Mouse (Mus musculus): ENCODE measurements at regions not wholly inside any gene's neighbourhood (a gene's known extent, or its start where the extent isn't known, plus 50 kb on each side); places are given as distances from the start of the nearest gene placed in this dataset.

DNA sequence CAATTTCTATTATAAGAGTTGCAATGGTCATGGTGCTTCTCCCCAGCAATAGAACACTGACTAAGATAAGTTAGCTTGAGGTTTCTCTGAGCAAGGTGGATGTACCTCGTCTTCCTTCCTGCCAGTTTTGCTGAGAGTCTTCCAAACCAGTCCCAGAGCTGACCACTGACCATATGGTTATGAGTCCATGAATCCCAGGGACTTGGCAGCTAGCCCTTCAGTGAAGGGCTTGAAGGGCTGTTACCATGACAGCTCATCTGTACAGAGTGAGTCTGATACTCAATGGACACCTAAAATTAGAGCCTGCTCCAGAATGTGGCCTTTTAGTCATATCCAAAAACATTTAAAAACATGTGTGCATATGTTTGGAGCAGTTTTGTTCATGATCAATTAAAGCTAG is 297.5 kb upstream of the Thsd7b start:
- no peak for DNase-seq (ENCODE audit: low read depth, low spot score)

DNA sequence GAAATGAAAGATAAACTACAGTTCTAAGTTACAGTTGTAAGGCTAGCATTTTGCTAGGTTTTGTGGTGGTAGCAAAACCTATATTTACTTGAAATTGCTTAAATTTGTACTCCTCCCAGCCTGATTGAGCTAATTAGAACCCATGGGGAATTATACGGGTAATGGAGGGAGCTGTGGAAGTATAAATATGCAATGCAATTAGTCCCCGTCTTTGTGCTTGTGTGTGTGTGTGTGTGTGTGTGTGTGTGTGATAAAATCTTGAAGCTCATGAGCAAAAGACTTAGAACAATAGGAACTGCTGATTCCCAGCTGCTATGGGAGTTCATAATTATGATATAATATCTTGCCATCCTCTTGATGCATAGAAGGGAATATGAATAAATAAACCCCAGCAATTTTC is 321.7 kb upstream of the Thsd7b start:
- DNase-seq (ENCODE audit: low read depth, low spot score) = no peak

DNA sequence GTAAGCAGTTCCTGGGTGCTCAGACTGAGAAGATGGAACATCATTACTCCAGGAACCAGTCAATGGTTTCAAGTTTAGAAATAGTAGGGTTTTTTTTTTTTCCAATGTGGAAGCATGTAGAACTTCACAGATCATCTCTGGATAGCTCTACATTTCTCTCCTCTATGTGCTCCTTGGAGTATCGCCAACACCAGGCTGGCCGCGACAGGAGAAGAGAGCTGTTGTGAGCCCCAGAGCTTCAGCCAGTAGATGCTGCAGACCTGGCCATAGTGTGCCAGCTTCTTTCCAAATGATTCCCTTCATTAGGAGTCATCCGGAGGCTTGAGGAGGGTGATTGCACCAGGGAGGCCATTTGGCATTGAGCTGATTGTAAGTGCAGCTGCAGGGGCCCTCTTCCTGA is 322.6 kb upstream of the Thsd7b start:
- DNase-seq (ENCODE audit: low read depth, low spot score) = no peak

DNA sequence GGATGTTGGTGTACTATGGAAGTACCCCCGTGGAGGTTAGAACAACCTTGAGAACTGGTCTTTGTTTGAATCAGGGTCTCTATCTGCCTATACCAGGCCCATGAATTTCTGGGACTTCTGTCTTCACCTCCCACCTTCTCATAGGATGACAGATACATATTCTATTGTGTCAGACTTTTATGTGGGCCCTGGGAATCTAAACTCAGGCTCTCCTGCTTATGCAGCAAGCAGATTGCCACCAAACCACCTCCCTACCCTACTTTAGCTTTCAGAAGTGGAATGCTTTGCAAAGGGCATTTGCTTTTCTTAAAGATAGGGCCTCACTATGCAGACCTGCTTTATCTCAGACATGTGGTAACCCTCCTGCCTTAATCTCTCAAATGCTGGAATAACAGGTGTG is 322.7 kb upstream of the Cxcr4 start:
- no peak for DNase-seq (ENCODE audit: low read depth, low spot score)

DNA sequence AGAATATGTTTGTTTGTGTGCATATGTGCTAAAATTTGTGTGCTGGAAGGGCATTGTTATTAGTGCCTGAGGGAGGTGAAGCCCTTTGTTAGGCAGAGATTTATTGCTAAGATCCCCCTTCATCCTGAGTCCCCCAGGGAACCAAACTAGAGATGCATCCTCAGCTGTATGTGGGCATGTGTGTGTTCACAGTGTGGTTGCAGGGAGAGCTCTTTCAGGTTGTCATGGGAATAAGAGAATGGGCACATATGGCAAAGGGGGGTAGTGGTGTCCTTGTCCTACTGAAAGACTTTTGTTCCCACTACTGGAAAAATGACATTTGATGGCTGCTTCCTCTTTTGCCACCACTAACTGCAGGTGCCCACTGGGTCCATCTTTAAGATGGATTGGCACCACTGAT is 320.4 kb upstream of the Cxcr4 start:
- no peak for DNase-seq (ENCODE audit: low read depth, low spot score)

DNA sequence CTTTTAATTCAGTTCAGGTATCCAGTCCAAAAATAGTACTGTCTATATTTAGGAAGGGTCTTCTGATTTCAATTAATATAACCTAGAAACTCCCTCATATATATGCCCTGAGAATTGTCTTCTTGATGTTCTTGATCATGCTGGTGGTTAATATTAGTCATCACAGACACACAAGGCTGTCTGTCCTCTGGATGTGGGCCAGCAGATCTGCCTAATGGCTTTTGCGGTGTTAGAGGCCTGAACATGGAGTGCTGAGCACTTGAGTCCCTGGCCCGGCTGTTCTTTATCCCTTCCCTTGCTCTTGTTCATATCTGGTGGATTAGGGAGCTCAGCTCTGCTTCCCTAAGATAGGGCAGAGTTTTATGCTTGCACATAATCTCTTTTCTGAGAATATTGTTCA is 315.5 kb upstream of the Cxcr4 start:
- no peak for DNase-seq (ENCODE audit: low read depth, low spot score)

DNA sequence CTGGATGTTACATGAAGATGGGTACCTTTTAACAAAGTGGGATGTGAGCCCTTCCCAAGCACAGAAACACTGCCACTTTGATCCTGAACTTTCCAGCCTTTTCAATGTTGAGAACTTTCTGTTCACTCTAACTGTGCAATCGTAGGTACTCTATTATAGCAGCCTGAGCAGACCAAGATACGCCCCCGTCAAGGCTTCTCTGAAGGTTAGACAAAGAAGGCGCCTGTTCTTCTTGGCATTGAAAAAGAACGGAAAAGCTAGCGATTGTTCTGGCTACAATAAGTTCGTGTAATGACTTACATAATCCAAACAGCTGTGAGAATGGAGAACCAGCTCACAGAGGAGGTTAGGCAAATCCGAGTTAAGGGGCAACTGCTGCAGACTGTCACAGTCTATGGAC is 305.9 kb upstream of the Cxcr4 start:
- DNase-seq (ENCODE audit: low read depth, low spot score) = no peak

DNA sequence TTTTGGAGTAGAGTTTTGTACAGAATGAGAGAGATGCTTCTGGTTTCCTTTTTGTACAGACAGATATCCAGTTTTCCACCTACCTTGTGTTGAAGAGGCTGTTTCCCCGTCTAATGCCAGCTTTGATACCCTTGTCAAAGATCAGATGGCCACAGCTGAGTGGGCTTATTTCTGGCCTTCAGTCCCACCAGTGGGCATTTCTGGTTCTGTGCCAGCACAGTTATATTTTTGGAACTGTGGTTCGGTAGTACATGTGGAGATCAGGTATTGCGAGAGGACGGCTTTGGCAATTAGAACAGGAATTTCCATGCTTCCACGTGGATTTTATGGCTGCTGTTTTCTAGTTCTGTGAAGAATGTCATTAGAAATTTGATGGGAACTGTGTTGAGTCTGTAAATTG is 302.5 kb upstream of the Cxcr4 start:
- DNase-seq (ENCODE audit: low read depth, low spot score) = no peak

DNA sequence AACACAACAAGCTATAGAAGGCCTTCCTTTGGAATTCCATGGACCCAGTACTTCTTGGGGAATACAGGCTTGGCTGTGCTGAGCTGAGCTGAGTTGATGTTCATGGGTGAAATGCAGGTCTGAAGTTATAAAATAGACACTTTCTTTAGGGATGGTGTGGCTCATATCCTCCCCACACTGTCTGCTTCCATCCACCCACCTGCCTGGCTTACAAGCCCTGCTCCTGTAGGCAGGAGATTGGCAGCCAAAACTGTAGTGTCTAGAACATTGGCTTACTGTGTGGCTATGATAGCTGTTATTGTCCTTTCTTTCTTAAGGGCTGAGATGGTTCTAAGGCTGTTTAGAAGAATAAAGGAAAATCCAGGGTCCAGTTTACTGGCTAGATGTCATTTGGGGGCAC is 286.2 kb upstream of the Cxcr4 start:
- DNase-seq (ENCODE audit: low read depth, low spot score) = no peak

DNA sequence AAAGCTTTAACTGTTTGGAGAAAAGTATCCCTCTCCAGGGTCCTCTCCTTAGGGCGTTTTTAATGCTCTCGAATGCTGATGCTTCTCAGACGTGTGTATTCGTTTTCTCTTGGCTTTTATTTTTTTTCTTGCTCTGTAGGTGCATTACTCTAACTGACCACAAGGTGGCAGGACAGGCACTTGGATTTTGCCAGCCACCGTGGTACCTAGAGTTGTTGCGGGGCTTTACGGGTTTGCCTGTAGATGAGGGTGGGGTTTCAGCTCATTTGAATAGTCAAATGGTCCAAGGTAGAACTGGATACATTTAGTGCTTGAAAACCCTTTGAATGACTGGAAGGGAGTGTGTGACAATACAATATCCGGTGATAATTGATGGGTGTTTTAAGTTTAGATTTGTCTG is 283.2 kb upstream of the Cxcr4 start:
- DNase-seq (ENCODE audit: low read depth, low spot score) = peak; percentile 82

DNA sequence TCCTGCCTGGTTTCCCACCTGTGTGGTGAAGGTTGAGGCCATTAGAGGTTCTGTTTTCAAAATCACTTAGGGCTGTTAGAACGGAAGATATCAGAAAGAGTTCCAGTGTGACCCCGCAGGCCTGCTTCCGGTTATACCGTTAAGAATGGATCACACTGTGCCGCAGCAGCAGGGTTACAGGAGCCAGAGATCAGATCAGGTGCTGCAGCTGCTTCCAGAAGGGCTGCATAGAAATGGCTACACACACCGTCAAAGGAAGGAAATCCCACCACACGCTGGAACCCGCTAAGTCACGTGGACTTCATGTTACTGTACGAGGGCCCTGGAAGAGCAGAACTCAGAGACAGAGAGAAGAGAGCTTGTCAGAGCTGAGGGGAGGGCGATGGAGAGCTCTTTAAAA is 282.1 kb upstream of the Cxcr4 start:
- no peak for DNase-seq (ENCODE audit: low read depth, low spot score)

DNA sequence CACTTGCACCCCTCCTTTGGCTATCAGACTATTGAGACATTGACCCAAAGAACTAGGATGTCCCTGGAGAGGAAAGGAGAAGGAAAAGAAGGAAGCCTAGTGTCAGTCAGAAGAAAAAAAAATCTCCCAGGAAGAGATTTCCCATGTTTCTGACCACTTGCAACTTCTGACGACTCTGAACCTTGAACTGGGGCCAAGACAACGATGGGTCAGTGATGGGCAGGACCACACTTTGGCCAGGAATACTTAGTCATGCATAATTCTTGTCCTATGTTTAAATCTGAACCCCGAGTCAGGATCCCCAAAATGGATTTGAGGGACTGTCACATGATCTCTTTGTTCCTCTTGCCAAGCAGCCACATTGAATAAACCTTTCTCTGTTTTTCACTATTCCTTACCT is 276.7 kb upstream of the Cxcr4 start:
- no peak for DNase-seq (ENCODE audit: low read depth, low spot score)

DNA sequence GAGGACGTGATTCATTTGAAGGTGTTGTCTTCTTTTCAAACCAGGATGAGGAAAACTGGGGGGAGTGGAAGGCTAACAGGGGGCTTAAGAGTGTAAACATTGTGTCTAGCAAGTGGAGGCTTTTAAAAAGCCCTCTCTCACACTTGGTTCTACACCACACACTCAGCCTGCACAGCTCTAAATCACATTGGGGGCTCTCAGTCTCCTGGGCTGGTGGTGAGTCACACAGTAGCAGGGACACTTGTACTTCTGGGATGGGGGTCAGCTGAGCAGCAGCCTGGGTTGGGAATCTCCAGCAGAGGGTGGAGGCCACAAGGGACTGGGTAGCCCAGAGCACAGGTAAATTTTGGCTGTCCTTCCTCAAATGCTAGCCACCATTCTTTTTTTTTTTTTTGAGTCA is 268.4 kb upstream of the Cxcr4 start:
- no peak for DNase-seq (ENCODE audit: low read depth, low spot score)

DNA sequence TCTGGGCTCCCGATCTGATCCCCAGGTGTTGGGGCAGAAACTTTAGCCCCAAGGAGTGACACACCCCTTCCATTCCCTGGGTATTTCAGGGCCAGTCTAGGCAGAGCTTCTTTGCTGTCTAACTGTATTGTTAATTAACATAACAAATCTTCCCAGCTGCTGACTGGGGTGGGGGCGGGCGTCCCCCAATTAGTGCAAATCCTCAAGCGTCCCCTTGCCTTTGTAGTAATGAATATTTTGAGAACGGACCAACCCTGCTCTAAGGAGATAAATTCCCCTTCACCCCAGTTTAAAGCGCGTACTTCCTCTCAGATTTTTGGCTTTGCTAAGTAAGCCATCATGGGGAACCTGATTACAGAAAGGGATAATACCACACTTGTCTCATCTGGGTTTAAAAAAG is 268.0 kb upstream of the Cxcr4 start:
- peak; percentile 60 for DNase-seq (ENCODE audit: low read depth, low spot score)

DNA sequence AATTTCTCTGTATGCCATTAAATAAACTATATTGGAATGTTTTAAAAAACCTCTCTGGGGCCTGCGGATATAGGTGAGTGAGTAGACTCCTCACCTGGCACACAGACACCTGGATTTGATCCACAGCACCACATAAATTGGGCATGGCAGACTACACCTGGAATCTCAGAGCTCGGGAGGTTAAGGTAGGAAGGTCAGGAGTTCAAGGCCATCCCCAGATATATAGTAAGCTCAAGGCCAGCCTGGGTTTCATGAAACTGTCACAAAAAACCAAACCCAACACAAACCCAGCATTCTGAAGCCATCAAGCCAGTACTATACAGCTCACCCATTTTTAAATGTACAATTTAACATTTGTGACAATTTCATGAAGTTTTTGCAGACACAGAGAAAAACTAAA is 266.6 kb upstream of the Cxcr4 start:
- no peak for DNase-seq (ENCODE audit: low read depth, low spot score)

DNA sequence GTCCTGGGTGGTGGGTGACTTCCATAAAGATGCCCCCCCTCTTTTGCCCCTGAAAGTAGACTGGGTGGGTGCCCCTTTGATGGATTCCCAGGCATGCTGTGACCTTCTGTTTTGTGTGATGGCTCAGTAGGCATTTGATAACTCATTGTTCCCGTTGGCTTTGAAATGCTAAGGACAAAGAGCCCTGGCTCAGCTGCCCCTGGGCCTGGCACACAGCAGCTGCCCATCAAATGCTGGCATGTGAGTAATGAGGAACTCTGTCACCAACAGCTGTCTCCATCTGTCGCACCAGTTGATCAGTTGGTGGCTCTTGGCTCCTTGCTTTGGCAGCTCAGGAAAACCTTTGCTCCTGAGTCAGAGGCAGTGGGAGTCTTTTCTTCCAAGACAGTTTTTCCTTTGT is 264.8 kb upstream of the Cxcr4 start:
- DNase-seq (ENCODE audit: low read depth, low spot score) = no peak

DNA sequence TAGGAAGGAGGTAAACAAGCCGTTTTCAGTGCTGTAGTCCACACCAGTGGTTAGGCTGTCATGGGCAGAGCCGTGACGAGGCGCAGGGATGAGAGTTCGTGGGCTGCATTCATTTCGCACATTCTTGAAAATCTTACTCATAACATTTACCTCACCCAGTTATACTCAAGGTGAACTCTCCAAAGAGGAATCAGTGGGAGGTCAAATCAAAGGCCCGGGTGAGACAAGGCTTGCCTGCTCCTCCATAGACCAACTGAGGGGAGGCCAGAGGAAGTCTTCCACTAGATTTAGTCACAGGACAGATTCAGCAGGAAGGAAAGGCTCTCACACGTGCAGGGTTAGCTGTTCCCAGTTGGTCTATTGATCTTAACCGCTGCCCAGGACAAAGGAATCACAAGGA is 262.6 kb upstream of the Cxcr4 start:
- DNase-seq (ENCODE audit: low read depth, low spot score) = peak; percentile 12

DNA sequence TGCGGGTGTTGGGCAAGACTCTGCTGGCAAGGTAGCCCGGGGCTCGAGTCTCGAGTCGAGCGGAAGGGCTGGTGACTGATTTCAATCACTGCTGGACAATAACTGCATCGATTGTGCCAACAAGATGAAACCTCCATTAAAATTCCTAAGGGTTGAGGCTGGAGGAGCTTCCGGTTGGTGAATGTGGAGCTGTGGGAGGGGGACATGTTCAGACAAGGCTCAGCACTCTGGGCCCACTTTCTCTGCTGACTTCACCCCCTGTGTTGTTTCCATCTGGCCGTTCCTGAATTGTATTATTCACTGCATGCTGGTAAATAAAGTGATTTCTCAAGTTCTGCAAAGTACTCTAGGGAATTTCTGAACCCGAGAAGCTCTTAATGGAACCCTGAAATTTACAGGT is 261.2 kb upstream of the Cxcr4 start:
- DNase-seq (ENCODE audit: low read depth, low spot score) = peak; percentile 57

DNA sequence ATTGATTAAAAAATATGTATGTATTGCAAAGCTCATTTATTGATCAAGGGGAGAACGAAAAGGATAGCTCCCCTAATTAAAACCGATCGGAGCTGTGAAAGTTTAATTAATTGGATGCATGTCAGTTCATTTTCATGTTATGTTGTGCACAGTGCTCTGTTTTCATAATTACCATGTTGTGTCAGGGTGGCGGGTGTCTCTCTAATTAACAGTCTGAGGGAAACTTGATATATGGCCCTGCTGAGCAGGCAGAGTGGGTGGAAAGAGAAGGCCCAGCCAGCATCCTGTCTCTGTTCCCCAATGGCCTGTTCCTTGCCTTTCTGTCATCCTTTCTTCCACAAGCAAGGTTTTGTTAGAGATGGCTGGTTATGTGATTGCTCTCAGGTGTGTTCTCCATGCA is 245.3 kb upstream of the Cxcr4 start:
- DNase-seq (ENCODE audit: low read depth, low spot score) = no peak

DNA sequence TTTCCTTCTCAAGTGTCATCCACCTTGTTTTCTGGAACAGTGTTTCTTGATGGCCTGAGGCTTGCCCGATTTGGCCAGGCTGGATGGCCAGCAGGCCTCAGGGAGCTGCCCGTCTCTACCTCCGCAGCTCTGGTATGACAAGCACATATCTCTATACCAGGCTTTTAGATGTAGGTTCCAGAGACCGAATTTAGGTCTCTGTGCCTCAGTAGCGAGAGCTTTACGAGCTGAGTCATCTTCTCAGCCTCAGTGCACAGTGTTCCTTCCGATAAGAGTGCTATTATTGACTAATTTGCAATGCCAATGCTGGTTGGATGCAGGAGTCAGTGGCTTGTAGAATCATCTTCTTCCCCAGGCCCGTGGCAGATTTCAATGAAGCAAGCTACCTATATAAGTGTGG is 243.4 kb upstream of the Cxcr4 start:
- DNase-seq (ENCODE audit: low read depth, low spot score) = no peak

DNA sequence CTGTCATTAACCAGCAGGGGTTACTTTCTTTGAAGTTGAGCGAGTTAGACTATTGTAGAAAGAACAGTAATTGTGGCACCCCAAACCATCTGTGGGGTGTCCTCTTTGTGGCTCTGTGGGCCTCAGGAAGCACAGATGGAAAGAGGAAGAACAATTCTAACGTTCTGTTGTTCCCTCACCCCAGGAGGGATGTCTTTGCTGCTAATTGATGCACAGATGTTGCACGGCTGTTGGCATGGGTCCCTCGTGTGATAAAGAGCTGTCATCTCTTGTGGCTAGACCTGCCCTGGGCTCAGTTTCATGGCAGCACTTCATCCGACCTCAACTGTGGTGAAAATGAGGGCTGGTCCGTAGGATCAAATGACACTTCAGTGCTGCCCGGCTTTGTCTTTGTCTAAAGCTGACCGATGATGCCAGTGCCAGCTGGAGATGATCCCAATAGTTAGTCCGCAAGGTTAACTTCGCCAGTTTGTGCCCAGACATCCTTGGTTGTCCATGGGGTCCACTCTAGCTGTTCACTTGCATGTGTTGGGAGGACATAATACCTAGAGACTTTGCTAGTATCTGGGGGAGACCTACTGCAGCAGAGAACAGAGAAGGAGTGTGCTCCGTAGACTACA is 241.1 kb upstream of the Cxcr4 start:
- DNase-seq (ENCODE audit: low read depth, low spot score) = no peak

DNA sequence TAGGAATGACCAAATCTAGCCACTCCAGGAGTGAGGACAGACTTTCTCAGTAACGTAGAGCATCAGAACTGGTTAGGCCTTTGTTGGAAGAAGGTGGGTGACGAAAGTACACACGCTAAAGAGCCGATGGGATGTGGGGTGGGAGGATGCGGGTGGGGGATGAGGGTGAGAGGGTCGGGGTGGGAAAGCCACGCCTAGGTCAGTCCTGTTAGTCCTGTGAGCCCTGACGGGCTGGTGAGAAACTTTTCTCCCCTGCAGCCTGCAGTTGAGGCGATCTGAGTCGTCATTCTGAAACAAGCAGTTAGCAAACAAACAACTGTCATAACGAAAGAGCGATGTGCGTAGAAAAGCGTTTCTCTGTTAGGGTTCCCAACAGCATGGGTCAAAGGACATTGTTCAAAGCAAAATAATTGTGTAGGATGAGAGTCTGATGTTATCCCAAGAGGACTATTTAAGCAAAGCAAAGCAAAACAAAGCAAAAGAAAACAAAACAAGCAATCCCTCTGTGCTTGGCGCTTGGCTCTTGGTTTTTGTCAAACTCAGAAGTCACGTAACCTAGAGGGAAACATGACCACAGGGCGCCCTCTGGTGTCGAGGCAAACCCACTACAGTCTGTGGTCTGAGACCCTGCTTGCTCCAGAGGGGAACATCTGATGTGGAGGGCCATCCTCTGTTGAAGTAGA is 240.2 kb upstream of the Cxcr4 start:
- DNase-seq (ENCODE audit: low read depth, low spot score) = peak; percentile 81

DNA sequence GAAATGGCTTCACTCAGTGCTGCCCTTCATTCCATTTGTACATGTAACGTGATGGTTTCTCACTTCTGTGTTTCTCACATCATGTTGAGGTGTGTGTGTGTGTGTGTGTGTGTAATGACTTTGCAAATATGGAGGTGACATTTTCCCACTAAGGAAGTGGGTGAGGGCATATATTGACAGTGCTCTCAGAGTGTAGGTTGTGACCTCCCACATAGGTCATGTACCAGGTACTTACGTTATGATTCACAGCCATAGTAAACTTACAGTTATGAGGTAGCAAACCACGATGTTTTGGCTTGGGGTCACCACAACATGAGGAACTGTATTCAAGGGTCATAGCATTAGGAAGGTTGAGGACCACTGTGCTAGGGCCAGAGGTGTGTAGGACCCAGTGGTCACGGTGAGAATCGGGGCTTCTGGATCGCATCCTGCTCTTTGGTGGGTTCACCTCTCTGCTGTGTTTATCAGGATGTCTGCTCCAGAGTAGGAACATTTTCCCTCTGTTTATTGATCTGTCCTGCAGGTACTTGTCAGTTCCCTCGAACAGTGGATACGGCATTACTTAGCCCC is 238.7 kb upstream of the Cxcr4 start:
- no peak for DNase-seq (ENCODE audit: low read depth, low spot score)

DNA sequence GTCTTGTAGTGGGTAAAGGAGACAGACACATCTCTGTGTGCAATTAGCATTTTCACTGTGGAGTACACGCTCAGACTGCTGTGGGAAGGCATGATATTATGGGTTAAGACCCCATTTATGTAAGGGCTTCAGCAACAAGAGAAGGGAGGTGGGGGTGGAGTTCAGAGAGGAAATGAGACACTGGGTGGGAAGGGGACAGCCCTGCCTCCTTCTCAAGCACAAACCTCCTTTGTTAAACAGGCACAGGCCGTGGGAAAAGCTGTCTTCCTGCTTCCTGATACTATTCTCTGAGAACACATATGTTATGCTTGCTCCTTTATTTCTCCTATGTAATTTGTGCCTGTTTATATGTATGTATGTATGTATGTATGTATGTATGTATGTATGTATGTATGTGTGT is 237.4 kb upstream of the Cxcr4 start:
- DNase-seq (ENCODE audit: low read depth, low spot score) = no peak
